Mouse (Mus musculus): ENCODE results near the gene Uchl5.

Gene Uchl5

GRCm38 (mm10) chr1:143809062-143809461, 32.0 kb downstream of the Uchl5 start:
- DNase-seq = no peak

- DNase-seq = peak; percentile 60 to 85
Measured at GRCm38 (mm10) chr1:143813676-143814360, 36.7 kb downstream of the Uchl5 start.

GRCm38 (mm10) chr1:143820096-143820877, 43.2 kb downstream of the Uchl5 start:
- DNase-seq = no peak

- no peak for DNase-seq
Measured at GRCm38 (mm10) chr1:143822677-143823076, 45.6 kb downstream of the Uchl5 start.

GRCm38 (mm10) chr1:143830713-143831112, 53.6 kb downstream of the Uchl5 start:
- no peak for DNase-seq

GRCm38 (mm10) chr1:143836363-143837182, 59.5 kb downstream of the Uchl5 start:
- no peak for DNase-seq

GRCm38 (mm10) chr1:143837681-143838080, 60.6 kb downstream of the Uchl5 start:
- DNase-seq = no peak

GRCm38 (mm10) chr1:143838896-143839410, 61.9 kb downstream of the Uchl5 start:
- DNase-seq = no peak

GRCm38 (mm10) chr1:143852329-143852728, 75.3 kb downstream of the Uchl5 start:
- DNase-seq = no peak

- DNase-seq = no peak
Measured at GRCm38 (mm10) chr1:143852779-143853358, 75.8 kb downstream of the Uchl5 start.

GRCm38 (mm10) chr1:143853691-143854115, 76.6 kb downstream of the Uchl5 start:
- DNase-seq = no peak

- no peak for DNase-seq
Measured at GRCm38 (mm10) chr1:143855706-143856105, 78.6 kb downstream of the Uchl5 start.
